ENCODE assay signal across 9 mouse cellular contexts in genomic region chr2:94243053-94243916, GRCm38 (mm10).
DNase-seq lines count a peak whose midpoint lies in the region; ATAC-seq lines count a peak whose summit lies in the region.
"Had no signal": no experiment of that assay in that cellular context is flagged by ENCODE, and none has a peak within 500 bp of the region (broad histone marks: within the 10 kb centered on the region; RNA-seq: fewer than 3 reads in every experiment).

No protein-coding gene starts in this region.

- no peaks in the 10 kb centered on the region for H3K9me3 ChIP-seq in heart, embryonic 15.5 days (replicated peaks)
- no peaks in the 10 kb centered on the region for H3K9me3 ChIP-seq in embryonic facial prominence, embryonic 15.5 days (replicated peaks)
- H3K9me3 ChIP-seq in liver, embryonic 13.5 days (replicated peaks) = no peaks in the 10 kb centered on the region

- no peak overlapping the region for H3K27ac ChIP-seq in heart, embryonic 15.5 days
- no peak overlapping the region for H3K27ac ChIP-seq in embryonic facial prominence, embryonic 15.5 days (replicated peaks)
- no peak overlapping the region for H3K27ac ChIP-seq in liver, embryonic 13.5 days
- H3K27ac ChIP-seq: liver, embryonic 14.5 days had no signal

- peaks cover 60% of the 10 kb centered on the region for H3K4me1 ChIP-seq in heart, embryonic 15.5 days (replicated peaks)
- peaks cover 28% of the 10 kb centered on the region for H3K4me1 ChIP-seq in embryonic facial prominence, embryonic 15.5 days
- H3K4me1 ChIP-seq in liver, embryonic 13.5 days (replicated peaks) = peaks cover 9% of the 10 kb centered on the region; the same call in 1 of the 2 replicates

- under 1% methylated on average over 50 of the region's 50 CpGs for WGBS in heart, embryonic 15.5 days
- under 1% methylated on average over 50 of the region's 50 CpGs for WGBS in embryonic facial prominence, embryonic 15.5 days
- WGBS in liver, embryonic 13.5 days (ENCODE audit: insufficient replicate concordance) = 2% methylated on average over 50 of the region's 50 CpGs

- no peak overlapping the region for H3K9ac ChIP-seq in heart, embryonic 15.5 days
- no peak overlapping the region for H3K9ac ChIP-seq in embryonic facial prominence, embryonic 15.5 days
- H3K9ac ChIP-seq in liver, embryonic 13.5 days = no peak overlapping the region
- H3K9ac ChIP-seq: liver, embryonic 14.5 days had no signal

- peak overlapping the region; percentile 38 for H3K4me3 ChIP-seq in heart, embryonic 15.5 days
- peak overlapping the region; percentile 21; the same call in 1 of the 2 replicates for H3K4me3 ChIP-seq in embryonic facial prominence, embryonic 15.5 days (replicated peaks)
- H3K4me3 ChIP-seq in liver, embryonic 13.5 days (replicated peaks) = no peak overlapping the region

- no peaks in the 10 kb centered on the region for H3K36me3 ChIP-seq in heart, embryonic 15.5 days
- no peaks in the 10 kb centered on the region for H3K36me3 ChIP-seq in embryonic facial prominence, embryonic 15.5 days
- H3K36me3 ChIP-seq in liver, embryonic 13.5 days = no peaks in the 10 kb centered on the region

- ATAC-seq in heart, embryonic 15.5 days (replicated peaks; ENCODE audit: insufficient number of reproducible peaks, insufficient read depth, low FRiP score, low read depth) = no peak
- ATAC-seq in embryonic facial prominence, embryonic 15.5 days (ENCODE audit: insufficient number of reproducible peaks, low FRiP score, low TSS enrichment, low read depth) = no peak
- no peak for ATAC-seq in liver, embryonic 13.5 days (ENCODE audit: low read depth)

- peaks cover 91% of the 10 kb centered on the region for H3K27me3 ChIP-seq in heart, embryonic 15.5 days
- H3K27me3 ChIP-seq in embryonic facial prominence, embryonic 15.5 days = peaks cover 100% of the 10 kb centered on the region
- peaks cover 100% of the 10 kb centered on the region for H3K27me3 ChIP-seq in liver, embryonic 13.5 days

- no peak for DNase-seq in heart, adult 18-20 months
- DNase-seq in R1 (ENCODE audit: low read depth, low spot score) (peak; percentile 76), adipocyte (ENCODE audit: low spot score) (no peak)
- DNase-seq in liver, embryonic 13.5 days = no peak
- no peak for DNase-seq in urinary bladder, postnatal 36 days (ENCODE audit: low spot score in 2 of 2)
- DNase-seq in gastrocnemius, adult 18-20 months (ENCODE audit: low spot score) = no peak

- peak overlapping the region; percentile 66 for H3K4me2 ChIP-seq in heart, embryonic 15.5 days
- peak overlapping the region; percentile 39 for H3K4me2 ChIP-seq in embryonic facial prominence, embryonic 15.5 days (replicated peaks)
- H3K4me2 ChIP-seq in liver, embryonic 13.5 days = peak overlapping the region; percentile 29
